Mouse (Mus musculus): Measurements from ENCODE around the gene Arl4d. TPM values are rescaled to one million over a fixed set of nuclear protein-coding genes. Genes with fewer than 3 reads are reported as not detected.
"Not testable (repeated sequence)": the region's sequence is repeated elsewhere in the genome, so short reads cannot be mapped to it uniquely, and the experiment has no call there.

The Arl4d gene
- polyA plus RNA-seq (2014; fragmentation: Nextera tagmentation; extraction: Ambion mirVana) = 6.0 and 7.5 TPM in 2 replicates

GRCm38 (mm10) chr11:101664825-101665635 lies at the start of gene Arl4d:
Arl4d (plus strand) TSS chr11:101665541.
- WGBS = 7% methylated on average over 34 of the region's 34 CpGs

GRCm38 (mm10) chr11:101616104-101616503 lies 49.2 kb upstream of the Arl4d start:
- ATAC-seq (ENCODE audit: low read depth) = no peak
- H3K4me3 ChIP-seq (ENCODE audit: low read depth, low read length) = no peak overlapping the region
- no peak overlapping the region for H3K4me2 ChIP-seq (ENCODE audit: low read depth, low read length)
- no peaks in the 10 kb centered on the region for H3K9me3 ChIP-seq (ENCODE audit: control insufficient read depth, low read length)
- no peak overlapping the region for H3K9ac ChIP-seq (replicated peaks; ENCODE audit: low read depth, low read length)
- H3K4me1 ChIP-seq (ENCODE audit: control insufficient read depth, insufficient read depth, low read length) = peaks cover 14% of the 10 kb centered on the region; the same call in 1 of the 2 replicates
- WGBS = 92% methylated on average over 8 of the region's 8 CpGs
- H3K27me3 ChIP-seq (ENCODE audit: control insufficient read depth, insufficient read depth, low read length) = no peaks in the 10 kb centered on the region
- H3K36me3 ChIP-seq (ENCODE audit: control insufficient read depth, insufficient read depth, low read length) = no peaks in the 10 kb centered on the region
- H3K27ac ChIP-seq (ENCODE audit: low read depth, low read length) = no peak overlapping the region

More at GRCm38 (mm10) chr11:101664825-101665635, at the start of gene Arl4d:
- Histone ChIP-seq H3K36me3 (ENCODE audit: control insufficient read depth, insufficient read depth, low read length) (no peaks in the 10 kb centered on the region), H3K27me3 (ENCODE audit: control insufficient read depth, insufficient read depth, low read length) (no peaks in the 10 kb centered on the region), H3K9ac (replicated peaks; ENCODE audit: low read depth, low read length) (peak within 1 kb of the TSS; percentile 63), H3K9me3 (ENCODE audit: control insufficient read depth, low read length) (no peaks in the 10 kb centered on the region), H3K4me3 (ENCODE audit: low read depth, low read length) (peak within 1 kb of the TSS; percentile 48), H3K4me1 (ENCODE audit: control insufficient read depth, insufficient read depth, low read length) (no peaks in the 10 kb centered on the region), H3K4me2 (ENCODE audit: low read depth, low read length) (peak within 1 kb of the TSS; percentile 69), H3K27ac (ENCODE audit: low read depth, low read length) (peak within 1 kb of the TSS; percentile 83)
- ATAC-seq (ENCODE audit: low read depth) = peak; percentile 95

GRCm38 (mm10) chr11:101616948-101617767 lies 48.2 kb upstream of the Arl4d start:
- H3K4me2 ChIP-seq (ENCODE audit: low read depth, low read length) = peak overlapping the region; percentile 8; the same call in 1 of the 2 replicates
- H3K4me3 ChIP-seq (ENCODE audit: low read depth, low read length) = no peak overlapping the region
- no peaks in the 10 kb centered on the region for H3K9me3 ChIP-seq (ENCODE audit: control insufficient read depth, low read length)
- peak overlapping the region; percentile 34; the same call in 1 of the 2 replicates for H3K27ac ChIP-seq (ENCODE audit: low read depth, low read length)
- H3K4me1 ChIP-seq (ENCODE audit: control insufficient read depth, insufficient read depth, low read length) = peaks cover 14% of the 10 kb centered on the region; the same call in 1 of the 2 replicates
- H3K27me3 ChIP-seq (ENCODE audit: control insufficient read depth, insufficient read depth, low read length) = no peaks in the 10 kb centered on the region
- no peaks in the 10 kb centered on the region for H3K36me3 ChIP-seq (ENCODE audit: control insufficient read depth, insufficient read depth, low read length)
- 0 out of 2 replicates have a peak overlapping the region, but pooled peaks have one; percentile 2 for H3K9ac ChIP-seq (replicated peaks; ENCODE audit: low read depth, low read length)
- no peak for ATAC-seq (ENCODE audit: low read depth)
- WGBS = 20% methylated on average over 18 of the region's 18 CpGs

GRCm38 (mm10) chr11:101617849-101618248 lies 47.5 kb upstream of the Arl4d start:
- ATAC-seq (ENCODE audit: low read depth) = peak; percentile 70
- Histone ChIP-seq H3K4me2 (ENCODE audit: low read depth, low read length) (peak overlapping the region; percentile 8; the same call in 1 of the 2 replicates), H3K27me3 (ENCODE audit: control insufficient read depth, insufficient read depth, low read length) (no peaks in the 10 kb centered on the region), H3K9me3 (ENCODE audit: control insufficient read depth, low read length) (no peaks in the 10 kb centered on the region), H3K27ac (ENCODE audit: low read depth, low read length) (no peak overlapping the region; the same call in 1 of the 2 replicates), H3K36me3 (ENCODE audit: control insufficient read depth, insufficient read depth, low read length) (no peaks in the 10 kb centered on the region), H3K4me3 (ENCODE audit: low read depth, low read length) (no peak overlapping the region), H3K9ac (replicated peaks; ENCODE audit: low read depth, low read length) (no peak overlapping the region), H3K4me1 (ENCODE audit: control insufficient read depth, insufficient read depth, low read length) (peaks cover 14% of the 10 kb centered on the region; the same call in 1 of the 2 replicates)
- WGBS = 5% methylated on average over 8 of the region's 8 CpGs

GRCm38 (mm10) chr11:101618596-101618995 lies 46.7 kb upstream of the Arl4d start:
- H3K4me2 ChIP-seq (ENCODE audit: low read depth, low read length) = no peak overlapping the region
- WGBS = 79% methylated on average over 3 of the region's 3 CpGs

GRCm38 (mm10) chr11:101620022-101620655 lies 45.2 kb upstream of the Arl4d start:
- not testable (repeated sequence) for H3K9me3 ChIP-seq (ENCODE audit: control insufficient read depth, low read length); H3K4me2 ChIP-seq (ENCODE audit: low read depth, low read length); H3K36me3 ChIP-seq (ENCODE audit: control insufficient read depth, insufficient read depth, low read length); H3K9ac ChIP-seq (replicated peaks; ENCODE audit: low read depth, low read length); H3K4me3 ChIP-seq (ENCODE audit: low read depth, low read length); H3K27me3 ChIP-seq (ENCODE audit: control insufficient read depth, insufficient read depth, low read length); ATAC-seq (ENCODE audit: low read depth); H3K27ac ChIP-seq (ENCODE audit: low read depth, low read length)
- peaks cover 14% of the 10 kb centered on the region; the same call in 1 of the 2 replicates for H3K4me1 ChIP-seq (ENCODE audit: control insufficient read depth, insufficient read depth, low read length)
- WGBS = 88% methylated on average over 11 of the region's 11 CpGs

More at GRCm38 (mm10) chr11:101618596-101618995, 46.7 kb upstream of the Arl4d start:
- Histone ChIP-seq H3K9ac (replicated peaks; ENCODE audit: low read depth, low read length) (no peak overlapping the region), H3K27ac (ENCODE audit: low read depth, low read length) (no peak overlapping the region), H3K4me1 (ENCODE audit: control insufficient read depth, insufficient read depth, low read length) (peaks cover 14% of the 10 kb centered on the region; the same call in 1 of the 2 replicates), H3K36me3 (ENCODE audit: control insufficient read depth, insufficient read depth, low read length) (no peaks in the 10 kb centered on the region), H3K27me3 (ENCODE audit: control insufficient read depth, insufficient read depth, low read length) (no peaks in the 10 kb centered on the region), H3K9me3 (ENCODE audit: control insufficient read depth, low read length) (no peaks in the 10 kb centered on the region), H3K4me3 (ENCODE audit: low read depth, low read length) (no peak overlapping the region)
- ATAC-seq (ENCODE audit: low read depth) = no peak

GRCm38 (mm10) chr11:101626649-101626994 lies 38.7 kb upstream of the Arl4d start:
- Histone ChIP-seq H3K9ac (replicated peaks; ENCODE audit: low read depth, low read length) (no peak overlapping the region), H3K4me1 (ENCODE audit: control insufficient read depth, insufficient read depth, low read length) (0 out of 2 replicates have a peak, but pooled peaks cover 2% of the 10 kb centered on the region), H3K36me3 (ENCODE audit: control insufficient read depth, insufficient read depth, low read length) (no peaks in the 10 kb centered on the region), H3K27me3 (ENCODE audit: control insufficient read depth, insufficient read depth, low read length) (no peaks in the 10 kb centered on the region), H3K4me3 (ENCODE audit: low read depth, low read length) (peak overlapping the region; percentile 29; the same call in 1 of the 2 replicates), H3K4me2 (ENCODE audit: low read depth, low read length) (peak overlapping the region; percentile 81; the same call in 1 of the 2 replicates), H3K9me3 (ENCODE audit: control insufficient read depth, low read length) (no peaks in the 10 kb centered on the region), H3K27ac (ENCODE audit: low read depth, low read length) (peak overlapping the region; percentile 79)
- WGBS = 8% methylated on average over 8 of the region's 8 CpGs
- ATAC-seq (ENCODE audit: low read depth) = peak; percentile 18; the same call in 1 of the 2 replicates

- H3K36me3 ChIP-seq (ENCODE audit: control insufficient read depth, insufficient read depth, low read length) = no peaks in the 10 kb centered on the region
- peak within 1 kb of the TSS; percentile 56 for H3K4me3 ChIP-seq (ENCODE audit: low read depth, low read length)
- peak within 1 kb of the TSS; percentile 81 for H3K27ac ChIP-seq (ENCODE audit: low read depth, low read length)
- 0 out of 2 replicates have a peak, but pooled peaks cover 2% of the 10 kb centered on the region for H3K4me1 ChIP-seq (ENCODE audit: control insufficient read depth, insufficient read depth, low read length)
- peak within 1 kb of the TSS; percentile 46 for H3K9ac ChIP-seq (replicated peaks; ENCODE audit: low read depth, low read length)
- WGBS = under 1% methylated on average over 34 of the region's 34 CpGs
- no peaks in the 10 kb centered on the region for H3K27me3 ChIP-seq (ENCODE audit: control insufficient read depth, insufficient read depth, low read length)
- no peaks in the 10 kb centered on the region for H3K9me3 ChIP-seq (ENCODE audit: control insufficient read depth, low read length)
- ATAC-seq (ENCODE audit: low read depth) = peak; percentile 87
- H3K4me2 ChIP-seq (ENCODE audit: low read depth, low read length) = peak within 1 kb of the TSS; percentile 81
These were observed 38.1 kb upstream of the Arl4d start, which contains the start of gene Rdm1 for GRCm38 (mm10) chr11:101626995-101627856. Rdm1 (plus strand) TSS chr11:101627195.

Measured in neural tube, embryonic 14.5 days (tissue).